Mouse (Mus musculus) ES-E14 (cell line): ENCODE results near the gene Ifit3b. TPM values are rescaled to one million over a fixed set of nuclear protein-coding genes. Genes with fewer than 3 reads are reported as not detected.
"Not testable (repeated sequence)": the region's sequence is repeated elsewhere in the genome, so short reads cannot be mapped to it uniquely, and the experiment has no call there.

Source experiments
- DNase-seq: peaks from one replicate; pipeline ENCODE4 v3.0.0-alpha.2; 2013; ENCODE audit warnings: low read depth, low spot score
- H3K27ac ChIP-seq: 2 replicates; pipeline ENCODE4 v1.5.1; 2012; ENCODE audit warnings: low read depth, mild to moderate bottlenecking, low read length, moderate library complexity, mixed read lengths; ENCODE audit not compliant: poor library complexity, insufficient read depth, severe bottlenecking
- H3K36me3 ChIP-seq: 2 replicates; pipeline ENCODE4 v1.6.1; 2012; ENCODE audit warnings: mild to moderate bottlenecking, low read length, moderate library complexity, mixed read lengths; ENCODE audit not compliant: control insufficient read depth, poor library complexity, insufficient read depth, severe bottlenecking
- H3K4me1 ChIP-seq, 2 experiments: fragments of 150-350 bp in 1 of 2; sonication (generic) in 1 of 2; 2 replicates each; pipeline ENCODE4 v1.6.1; 2012; ENCODE audit warnings: low read length in 2 of 2, mild to moderate bottlenecking in 1 of 2, mixed read lengths in 1 of 2; ENCODE audit not compliant: control insufficient read depth in 2 of 2, insufficient read depth in 2 of 2, poor library complexity in 1 of 2
- H3K4me3 ChIP-seq, 2 experiments: fragments of 150-350 bp in 1 of 2; sonication (generic) in 1 of 2; 2 replicates each; pipeline ENCODE4 v1.5.1; 2012; ENCODE audit warnings: low read length in 2 of 2, low read depth in 1 of 2, mild to moderate bottlenecking in 1 of 2, mixed read lengths in 1 of 2; ENCODE audit not compliant: insufficient read depth in 1 of 2, poor library complexity in 1 of 2, severe bottlenecking in 1 of 2
- H3K9ac ChIP-seq: 2 replicates; pipeline ENCODE4 v1.6.1; 2012; ENCODE audit warnings: low read depth, mild to moderate bottlenecking, low read length, mixed read lengths; ENCODE audit not compliant: poor library complexity, insufficient read depth, severe bottlenecking
- H3K9me3 ChIP-seq: fragments of 150-350 bp; sonication (generic); 2 replicates; pipeline ENCODE4 v1.6.1; 2012; ENCODE audit warnings: low read depth, mild to moderate bottlenecking, low read length; ENCODE audit not compliant: control insufficient read depth, insufficient read depth
- CHD2 ChIP-seq: IDR thresholded peaks from 2 replicates; pipeline ENCODE4 v1.6.1; 2014; ENCODE audit warnings: mild to moderate bottlenecking, low read depth, low read length, inconsistent platforms
- HCFC1 ChIP-seq: IDR thresholded peaks from 2 replicates; pipeline ENCODE4 v1.6.1; 2012; ENCODE audit warnings: low read length, inconsistent platforms, borderline replicate concordance; ENCODE audit not compliant: insufficient read depth
- MAFK ChIP-seq: IDR thresholded peaks from 2 replicates; pipeline ENCODE4 v1.6.1; 2014; ENCODE audit warnings: mild to moderate bottlenecking, low read depth, low read length, inconsistent platforms; ENCODE audit not compliant: insufficient read depth
- ZC3H11A ChIP-seq: IDR thresholded peaks from 2 replicates; pipeline ENCODE4 v1.6.1; 2012; ENCODE audit warnings: low read depth, mild to moderate bottlenecking, inconsistent platforms, low read length, borderline replicate concordance
- ZNF384 ChIP-seq: IDR thresholded peaks from 2 replicates; pipeline ENCODE4 v1.6.1; 2012; ENCODE audit warnings: low read depth, low read length, inconsistent platforms
- in situ Hi-C, 2 experiments: fragments of 600-800 bp; cut with MboI; formaldehyde crosslinking; loops; one replicate each; pipeline ENCODE4 v1.15.1; 2025; ENCODE audit warnings: low sequenced_read_pairs in 2 of 2, inconsistent platforms in 1 of 2; ENCODE audit not compliant: unreplicated experiment in 2 of 2
- total RNA-seq: library from RNA; depleted of rRNA; stranded (reverse); fragments of 300-350 nt; gene quantifications from 2 replicates; pipeline ENCODE4 v1.2.3, GENCODE M21; 2012

Ifit3b gene
- total RNA-seq, 1 experiment, result not detected

- H3K4me3 ChIP-seq, result no peak overlapping the region
- H3K9me3 ChIP-seq, result no peaks in the 10 kb centered on the region
- no peak for DNase-seq
- in situ Hi-C loops, result no loop called here
- no peak overlapping the region for H3K27ac ChIP-seq
- TF ChIP-seq CHD2, result no peak
- no peak for TF ChIP-seq MAFK
- TF ChIP-seq ZC3H11A, result no peak
- TF ChIP-seq HCFC1, result no peak
- TF ChIP-seq ZNF384, result no peak
- H3K4me1 ChIP-seq, result no peaks in the 10 kb centered on the region
- H3K36me3 ChIP-seq, result no peaks in the 10 kb centered on the region
- H3K9ac ChIP-seq, result no peak overlapping the region
Observed at GRCm38 (mm10) chr19:34569896-34570476, 37.8 kb upstream of the Ifit3b start.

- no peak for DNase-seq
- in situ Hi-C loops, result no loop called here
- H3K4me3 ChIP-seq, result no peak overlapping the region
- H3K27ac ChIP-seq, result no peak overlapping the region
- no peak for TF ChIP-seq ZNF384
- no peak for TF ChIP-seq ZC3H11A
- TF ChIP-seq HCFC1, result no peak
- no peak for TF ChIP-seq CHD2
- no peak for TF ChIP-seq MAFK
- H3K9me3 ChIP-seq, result no peaks in the 10 kb centered on the region
- H3K4me1 ChIP-seq, result no peaks in the 10 kb centered on the region
- no peaks in the 10 kb centered on the region for H3K36me3 ChIP-seq
- no peak overlapping the region for H3K9ac ChIP-seq
Observed at GRCm38 (mm10) chr19:34571080-34571479, 36.7 kb upstream of the Ifit3b start.

- in situ Hi-C loops, result no loop called here
- H3K9ac ChIP-seq, result no peak overlapping the region
- no peaks in the 10 kb centered on the region for H3K9me3 ChIP-seq
- DNase-seq, result no peak
- H3K4me1 ChIP-seq, result no peaks in the 10 kb centered on the region
- no peak overlapping the region for H3K4me3 ChIP-seq
- TF ChIP-seq HCFC1, result no peak
- no peak for TF ChIP-seq ZNF384
- no peak for TF ChIP-seq CHD2
- TF ChIP-seq ZC3H11A, result no peak
- TF ChIP-seq MAFK, result no peak
- no peak overlapping the region for H3K27ac ChIP-seq
- H3K36me3 ChIP-seq, result no peaks in the 10 kb centered on the region
Observed at GRCm38 (mm10) chr19:34573650-34574049, 34.1 kb upstream of the Ifit3b start.

GRCm38 (mm10) chr19:34577121-34577520 lies 30.6 kb upstream of the Ifit3b start:
- in situ Hi-C loops, result no loop called here
- Histone ChIP-seq H3K36me3 (no peaks in the 10 kb centered on the region), H3K4me3 (no peak overlapping the region), H3K9me3 (no peaks in the 10 kb centered on the region), H3K9ac (no peak overlapping the region), H3K27ac (no peak overlapping the region), H3K4me1 (no peaks in the 10 kb centered on the region)
- TF ChIP-seq HCFC1 (no peak), ZC3H11A (no peak), CHD2 (no peak), MAFK (no peak)
- DNase-seq, result no peak

- H3K27ac ChIP-seq, in situ Hi-C loops: not testable (repeated sequence)
Observed at GRCm38 (mm10) chr19:34582696-34583095, 25.1 kb upstream of the Ifit3b start.

GRCm38 (mm10) chr19:34583126-34583766 lies 24.5 kb upstream of the Ifit3b start, which contains the start of gene Ifit3:
Ifit3 (plus strand) TSS chr19:34583531.
- in situ Hi-C loops, DNase-seq: not testable (repeated sequence)

More at GRCm38 (mm10) chr19:34582696-34583095, 25.1 kb upstream of the Ifit3b start:
- not testable (repeated sequence) for DNase-seq, H3K36me3 ChIP-seq, H3K4me1 ChIP-seq, H3K9me3 ChIP-seq, H3K9ac ChIP-seq, H3K4me3 ChIP-seq

More at GRCm38 (mm10) chr19:34583126-34583766, 24.5 kb upstream of the Ifit3b start, which contains the start of gene Ifit3:
- not testable (repeated sequence) for H3K36me3 ChIP-seq, H3K9me3 ChIP-seq, H3K9ac ChIP-seq, H3K27ac ChIP-seq, H3K4me3 ChIP-seq, H3K4me1 ChIP-seq
